Mouse (Mus musculus) lung, embryonic 14.5 days (tissue): ENCODE data around the gene Haus3. TPM values are rescaled to one million over a fixed set of nuclear protein-coding genes. Genes with fewer than 3 reads are reported as not detected.

Source experiments
- ATAC-seq: fragments of 200-750 bp; cut with Nextera tagmentation; 2 replicates; pipeline ENCODE4 v1.8.0; 2017; ENCODE audit warnings: mild to moderate bottlenecking, moderate TSS enrichment, moderate library complexity; ENCODE audit not compliant: insufficient read depth
- DNase-seq: peaks from one replicate; pipeline ENCODE4 v3.0.0-alpha.2; 2015
- H3K27ac ChIP-seq: fragments of 300-500 bp; sonication (generic); 2 replicates; pipeline ENCODE4 v1.5.1; 2014; ENCODE audit warnings: low read depth, mild to moderate bottlenecking, moderate library complexity
- H3K27me3 ChIP-seq: fragments of 300-500 bp; sonication (generic); 2 replicates; pipeline ENCODE4 v1.6.1; 2014; ENCODE audit warnings: low read length, control low read depth; ENCODE audit not compliant: insufficient read depth
- H3K36me3 ChIP-seq: fragments of 300-500 bp; sonication (generic); 2 replicates; pipeline ENCODE4 v1.6.1; 2014; ENCODE audit warnings: control low read depth; ENCODE audit not compliant: insufficient read depth
- H3K4me1 ChIP-seq: fragments of 300-500 bp; sonication (generic); 2 replicates; pipeline ENCODE4 v1.6.1; 2014; ENCODE audit warnings: antibody characterized with exemption, control low read depth; ENCODE audit not compliant: insufficient read depth
- H3K4me2 ChIP-seq: fragments of 300-500 bp; sonication (generic); 2 replicates; pipeline ENCODE4 v1.6.1; 2014; ENCODE audit warnings: mild to moderate bottlenecking
- H3K4me3 ChIP-seq: fragments of 300-500 bp; sonication (generic); 2 replicates; pipeline ENCODE4 v1.5.1; 2014; ENCODE audit warnings: low read depth, low read length
- H3K9ac ChIP-seq: fragments of 300-500 bp; sonication (generic); 2 replicates; pipeline ENCODE4 v1.6.1; 2014
- H3K9me3 ChIP-seq: fragments of 300-500 bp; sonication (generic); 2 replicates; pipeline ENCODE4 v1.6.1; 2016; ENCODE audit warnings: low read depth, low read length, control low read depth
- CTCF ChIP-seq: IDR thresholded peaks from 2 replicates; pipeline ENCODE4 v1.5.1; 2016; ENCODE audit warnings: antibody characterized with exemption, low read depth
- WGBS: fragments of 180-500 bp; shearing (Covaris S2); extraction: QIAGEN DNeasy Blood & Tissue Kit; methylation state at CpG from one replicate; pipeline ENCODE4 v1.1.7; 2014; 5-methylcytosine and 5-hydroxymethylcytosine counted together
- polyA plus RNA-seq: library from polyadenylated mRNA; unstranded; fragments of >200 nt; fragmentation: Nextera tagmentation; extraction: Ambion mirVana; gene quantifications from 2 replicates; pipeline ENCODE4 v1.2.1, GENCODE M21; 2014

Haus3 gene
- polyA plus RNA-seq, 1 experiment from 2014 or later, result 46.8 TPM

DNA sequence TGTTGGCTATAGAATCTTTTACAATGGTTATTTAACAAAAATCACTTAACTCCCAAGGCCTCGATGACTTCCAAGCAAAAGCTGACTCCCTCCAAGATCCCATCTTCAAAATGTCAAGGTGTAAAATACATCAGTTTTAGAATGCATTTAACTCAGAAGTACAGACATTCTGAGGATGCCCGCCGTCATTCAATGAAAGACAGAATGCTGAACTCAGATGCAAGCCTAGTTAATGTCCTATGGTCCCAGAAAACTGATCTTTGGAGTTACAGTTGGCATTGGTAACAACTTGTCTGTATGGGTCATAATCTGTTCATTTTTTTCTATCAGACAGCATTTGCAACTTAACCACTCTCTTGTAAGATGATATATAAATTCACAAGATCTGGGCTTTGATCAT, 627 bp upstream of the Haus3 start:
- 84% methylated on average over 3 of the region's 3 CpGs for WGBS
- ATAC-seq (no peak), DNase-seq (no peak)
- TF ChIP-seq CTCF, result no peak
- peak overlapping the region; percentile 44 for H3K9ac ChIP-seq
- H3K9me3 ChIP-seq, result no peaks in the 10 kb centered on the region
- H3K27ac ChIP-seq, result peak overlapping the region; percentile 90
- H3K4me2 ChIP-seq, result peak overlapping the region; percentile 73
- peak overlapping the region; percentile 81 for H3K4me3 ChIP-seq
- peaks cover 12% of the 10 kb centered on the region; the same call in 1 of the 2 replicates for H3K4me1 ChIP-seq
- H3K27me3 ChIP-seq, result no peaks in the 10 kb centered on the region
- peaks cover 23% of the 10 kb centered on the region for H3K36me3 ChIP-seq

DNA sequence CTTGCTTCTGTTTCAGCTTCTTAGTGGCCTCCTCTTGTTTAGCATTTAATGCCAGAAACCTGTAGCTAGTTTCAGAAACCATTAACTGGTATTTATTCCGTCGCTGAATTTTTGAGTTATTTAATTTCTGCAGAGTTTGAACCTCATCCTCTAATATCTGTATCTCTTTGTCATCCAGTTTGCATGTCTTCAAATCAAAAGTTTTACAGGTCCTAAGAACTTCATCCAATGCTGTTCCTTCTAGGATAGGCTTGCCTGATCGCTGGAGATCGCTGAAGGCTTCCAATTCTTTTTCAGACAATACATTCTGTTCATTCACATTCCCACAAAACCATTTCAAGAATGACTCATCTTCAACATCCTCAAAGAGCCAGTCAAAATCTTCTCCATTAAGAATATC, 1.5 kb downstream of the Haus3 start:
- no peaks in the 10 kb centered on the region for H3K9me3 ChIP-seq
- peak overlapping the region; percentile 53 for H3K4me2 ChIP-seq
- peaks cover 15% of the 10 kb centered on the region for H3K36me3 ChIP-seq
- H3K9ac ChIP-seq, result peak overlapping the region; percentile 26; the same call in 1 of the 2 replicates
- H3K4me1 ChIP-seq, result peaks cover 12% of the 10 kb centered on the region; the same call in 1 of the 2 replicates
- DNase-seq (no peak), ATAC-seq (no peak)
- H3K27me3 ChIP-seq, result no peaks in the 10 kb centered on the region
- no peak overlapping the region for H3K27ac ChIP-seq
- 83% methylated on average over 4 of the region's 4 CpGs for WGBS
- TF ChIP-seq CTCF, result no peak
- peak overlapping the region; percentile 81 for H3K4me3 ChIP-seq

DNA sequence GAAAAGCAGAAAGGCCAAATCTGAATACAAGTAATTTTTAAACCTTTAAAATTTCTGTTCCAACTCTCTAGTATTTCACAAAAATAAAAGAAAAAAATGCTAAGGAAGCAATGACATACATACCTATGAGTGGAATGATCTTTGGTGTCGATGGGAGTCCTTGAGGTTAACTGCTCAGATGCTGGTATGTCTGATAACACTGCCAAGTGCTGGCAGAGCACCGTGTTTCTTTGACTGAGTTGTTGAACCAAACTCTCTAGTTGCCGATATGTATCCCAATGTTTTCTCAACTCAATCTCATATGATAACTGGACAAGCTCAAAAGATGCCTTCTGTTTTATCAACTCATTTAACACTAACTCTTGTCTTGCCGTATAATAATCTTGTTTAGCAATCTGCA, 3.5 kb downstream of the Haus3 start:
- Histone ChIP-seq H3K4me2 (peak overlapping the region; percentile 19), H3K9me3 (no peaks in the 10 kb centered on the region), H3K36me3 (peaks cover 24% of the 10 kb centered on the region), H3K4me3 (no peak overlapping the region), H3K9ac (no peak overlapping the region), H3K27me3 (no peaks in the 10 kb centered on the region), H3K27ac (no peak overlapping the region), H3K4me1 (peaks cover 12% of the 10 kb centered on the region; the same call in 1 of the 2 replicates)
- TF ChIP-seq CTCF, result no peak
- no peak for DNase-seq
- WGBS, result 55% methylated on average over 4 of the region's 4 CpGs
- ATAC-seq, result no peak

DNA sequence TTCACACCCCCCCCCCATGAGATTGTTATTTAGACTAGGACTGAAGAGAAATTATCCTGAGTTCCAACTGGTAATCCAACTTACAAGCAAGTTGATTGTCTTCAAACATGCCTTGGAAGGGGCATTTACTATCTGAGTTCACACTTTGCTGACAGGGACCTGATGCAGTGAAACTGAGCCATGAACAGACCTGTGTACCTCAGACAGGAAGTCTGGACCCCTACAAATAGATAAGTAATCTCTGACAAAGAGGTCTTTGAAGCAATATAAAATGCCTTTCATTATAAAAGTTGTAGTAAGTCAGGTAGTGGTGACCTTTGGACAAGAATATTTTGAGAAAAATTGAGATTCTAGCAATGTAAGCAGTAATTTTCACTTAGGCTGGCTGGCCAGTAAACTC, 20.9 kb downstream of the Haus3 start:
- no peak for TF ChIP-seq CTCF

DNA sequence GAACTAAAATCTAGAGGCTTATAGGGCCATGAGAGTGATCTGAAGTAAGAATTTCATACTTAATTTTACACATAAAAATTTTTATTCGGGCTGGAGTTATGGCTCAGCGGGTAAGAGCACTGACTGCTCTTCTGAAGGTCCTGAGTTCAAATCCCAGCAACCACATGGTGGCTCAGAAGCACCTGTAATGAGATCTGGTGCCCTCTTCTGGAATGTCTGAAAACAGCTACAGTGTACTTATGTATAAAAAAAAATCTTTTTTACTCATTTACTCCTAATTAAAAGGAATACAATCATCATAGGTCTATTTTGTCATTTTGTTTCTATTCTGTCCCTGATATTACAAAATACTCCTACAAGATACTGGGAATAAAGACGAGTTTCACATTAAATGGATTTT, 21.8 kb downstream of the Haus3 start:
- Histone ChIP-seq H3K27ac (no peak overlapping the region), H3K27me3 (no peaks in the 10 kb centered on the region), H3K4me1 (no peaks in the 10 kb centered on the region), H3K9ac (no peak overlapping the region), H3K4me3 (no peak overlapping the region), H3K36me3 (no peaks in the 10 kb centered on the region), H3K4me2 (no peak overlapping the region), H3K9me3 (no peaks in the 10 kb centered on the region)
- WGBS, result 88% methylated on average over 3 of the region's 3 CpGs
- no peak for TF ChIP-seq CTCF
- ATAC-seq, result no peak
- DNase-seq, result no peak

More for the DNA sequence above, 20.9 kb downstream of the Haus3 start:
- H3K9me3 ChIP-seq, result no peaks in the 10 kb centered on the region
- H3K4me3 ChIP-seq, result no peak overlapping the region
- no peak overlapping the region for H3K9ac ChIP-seq
- ATAC-seq (no peak), DNase-seq (no peak)
- peaks cover 5% of the 10 kb centered on the region for H3K36me3 ChIP-seq
- H3K4me2 ChIP-seq, result no peak overlapping the region
- H3K27ac ChIP-seq, result no peak overlapping the region
- H3K27me3 ChIP-seq, result no peaks in the 10 kb centered on the region
- no peaks in the 10 kb centered on the region for H3K4me1 ChIP-seq

DNA sequence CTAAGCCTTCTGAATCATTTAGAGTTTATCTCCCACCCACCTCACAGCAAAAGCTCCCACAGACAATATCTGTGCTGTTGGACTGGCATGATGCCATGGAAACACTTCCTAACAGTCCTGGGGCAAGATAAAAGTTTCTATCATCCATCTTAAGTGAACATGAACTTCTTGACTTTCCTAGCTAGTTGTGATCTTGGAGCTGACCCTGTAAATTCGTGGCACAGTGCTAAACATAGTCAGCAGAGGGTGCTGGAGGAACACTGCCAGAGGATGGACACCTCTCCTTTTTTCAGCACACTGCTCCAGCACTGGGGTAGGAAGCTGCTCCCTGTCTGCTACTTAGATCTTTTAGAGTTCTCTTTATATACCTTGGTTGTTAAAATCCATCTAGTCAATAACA, 29.6 kb downstream of the Haus3 start:
- H3K36me3 ChIP-seq, result no peaks in the 10 kb centered on the region
- H3K9me3 ChIP-seq, result no peaks in the 10 kb centered on the region
- no peaks in the 10 kb centered on the region for H3K27me3 ChIP-seq
- DNase-seq (peak; percentile 59), ATAC-seq (no peak)
- H3K9ac ChIP-seq, result no peak overlapping the region
- no peak overlapping the region for H3K27ac ChIP-seq
- WGBS, result 9% methylated on average over 1 of the region's 1 CpGs
- H3K4me2 ChIP-seq, result no peak overlapping the region
- peak; percentile 66 for TF ChIP-seq CTCF
- H3K4me1 ChIP-seq, result no peaks in the 10 kb centered on the region
- no peak overlapping the region for H3K4me3 ChIP-seq

DNA sequence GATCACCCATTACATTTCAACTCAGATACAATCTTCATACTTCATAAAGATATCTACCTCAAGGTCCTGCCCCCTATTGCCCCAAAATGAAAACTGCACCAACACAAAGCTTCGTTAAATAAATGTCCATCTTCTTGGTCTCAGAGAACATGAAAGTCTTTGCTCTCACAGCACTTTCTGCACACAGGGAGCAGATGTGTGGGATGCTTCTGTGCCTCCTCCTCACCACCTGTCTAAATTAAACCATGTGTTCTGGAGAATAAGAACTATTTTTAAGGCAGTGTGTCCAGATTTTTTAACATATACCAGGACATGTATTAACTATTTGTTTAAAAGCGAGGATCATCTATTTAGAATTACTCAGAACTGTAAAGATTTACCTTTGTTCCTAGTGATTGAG, 36.6 kb downstream of the Haus3 start:
- Histone ChIP-seq H3K27ac (no peak overlapping the region), H3K4me3 (no peak overlapping the region), H3K27me3 (no peaks in the 10 kb centered on the region), H3K36me3 (no peaks in the 10 kb centered on the region), H3K9me3 (no peaks in the 10 kb centered on the region), H3K9ac (no peak overlapping the region), H3K4me1 (no peaks in the 10 kb centered on the region), H3K4me2 (no peak overlapping the region)
- TF ChIP-seq CTCF, result no peak
- 73% methylated on average over 2 of the region's 2 CpGs for WGBS
- DNase-seq (no peak), ATAC-seq (no peak)

DNA sequence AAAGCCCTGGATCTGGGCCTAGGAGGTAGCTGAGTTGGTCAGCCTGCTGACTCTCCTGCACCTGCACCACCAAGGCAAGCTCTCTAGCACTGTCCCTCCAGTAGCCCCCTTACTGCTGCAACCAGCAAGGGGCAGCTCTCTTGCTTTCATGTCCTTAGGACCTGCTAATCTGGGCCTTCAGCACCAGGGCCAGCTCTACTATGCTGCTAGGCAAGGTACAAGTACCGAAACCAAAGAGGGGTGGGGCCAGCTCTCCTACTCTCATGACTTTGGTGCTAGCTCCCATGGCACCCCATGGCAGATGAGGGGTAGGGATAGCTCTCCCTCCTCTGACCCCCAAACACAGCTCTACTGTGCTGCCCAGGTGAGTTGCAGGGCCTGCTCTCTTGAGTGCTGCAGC, 45.2 kb downstream of the Haus3 start:
- ATAC-seq (no peak), DNase-seq (peak; percentile 24)
- Histone ChIP-seq H3K4me2 (no peak overlapping the region), H3K27ac (no peak overlapping the region), H3K36me3 (no peaks in the 10 kb centered on the region), H3K27me3 (no peaks in the 10 kb centered on the region), H3K9me3 (no peaks in the 10 kb centered on the region), H3K9ac (no peak overlapping the region), H3K4me1 (no peaks in the 10 kb centered on the region), H3K4me3 (no peak overlapping the region)
- no peak for TF ChIP-seq CTCF
- WGBS, result 0% methylated on average over 1 of the region's 1 CpGs
